Mouse (Mus musculus) forebrain, embryonic 10.5 days (tissue): ENCODE data around the gene Miip. TPM values are rescaled to one million over a fixed set of nuclear protein-coding genes. Genes with fewer than 3 reads are reported as not detected.

Experiments
- DNase-seq: peaks from one replicate; pipeline ENCODE4 v3.0.0-alpha.2; 2017; ENCODE audit warnings: low spot score; ENCODE audit errors: extremely low spot score
- H3K27ac ChIP-seq: fragments of 300-500 bp; sonication (generic); 2 replicates; pipeline ENCODE4 v1.5.1; 2016; ENCODE audit warnings: mild to moderate bottlenecking
- H3K27me3 ChIP-seq: fragments of 300-500 bp; sonication (generic); 2 replicates; pipeline ENCODE4 v1.6.1; 2016; ENCODE audit warnings: mild to moderate bottlenecking; ENCODE audit not compliant: poor library complexity, severe bottlenecking
- H3K36me3 ChIP-seq: fragments of 300-500 bp; sonication (generic); replicated peaks from 2 replicates; pipeline ENCODE4 v1.6.1; 2016; ENCODE audit warnings: mild to moderate bottlenecking, moderate library complexity
- H3K4me1 ChIP-seq: fragments of 300-500 bp; sonication (generic); 2 replicates; pipeline ENCODE4 v1.6.1; 2016
- H3K4me3 ChIP-seq: fragments of 300-500 bp; sonication (generic); 2 replicates; pipeline ENCODE4 v1.5.1; 2016; ENCODE audit warnings: mild to moderate bottlenecking, moderate library complexity
- H3K9me3 ChIP-seq: fragments of 300-500 bp; sonication (generic); 2 replicates; pipeline ENCODE4 v1.6.1; 2016; ENCODE audit warnings: mild to moderate bottlenecking, moderate library complexity
- WGBS: fragments of 180-500 bp; shearing (Covaris S2); methylation state at CpG from one replicate; pipeline ENCODE4 v1.1.7; 2016; 5-methylcytosine and 5-hydroxymethylcytosine counted together
- polyA plus RNA-seq: library from polyadenylated mRNA; unstranded; fragments of >200 nt; fragmentation: Nextera tagmentation; extraction: Ambion mirVana; gene quantifications from 2 replicates; pipeline ENCODE4 v1.2.1, GENCODE M21; 2016

Miip gene
- polyA plus RNA-seq = 70.1 and 73.4 TPM in 2 replicates

DNA sequence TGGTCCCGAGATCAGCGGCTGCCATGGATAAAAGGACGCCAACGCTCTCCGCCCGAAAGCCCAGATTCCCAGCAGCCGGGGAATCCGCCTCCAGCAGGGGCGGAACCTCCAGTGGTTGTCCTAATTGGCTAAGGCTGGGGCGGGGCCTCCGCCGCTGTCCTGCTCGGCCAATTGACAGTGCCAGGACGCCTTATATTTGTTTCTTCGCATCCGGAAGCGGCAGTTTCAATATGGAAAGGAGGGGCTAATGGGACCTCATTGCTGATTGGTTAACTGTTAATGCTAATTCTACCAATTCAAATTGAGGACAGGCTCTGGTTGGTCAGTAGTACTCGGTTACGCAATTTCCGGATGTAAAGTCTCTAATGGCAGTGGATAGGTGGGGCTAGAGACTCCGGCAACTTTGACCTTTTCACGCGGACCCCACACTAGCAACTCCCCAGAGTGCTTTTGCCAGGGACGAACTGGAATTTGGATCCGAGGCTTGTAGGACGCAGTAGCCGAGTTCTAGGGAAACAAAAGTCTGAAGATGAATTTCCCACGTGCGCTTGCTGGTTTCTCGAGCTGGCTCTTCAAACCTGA lies at the start of gene Miip, which contains the start of gene Fv1:
Miip (minus strand) TSS at position 367 of the 582 bp plus-strand sequence.
Fv1 (plus strand) TSS at position 530 of the 582 bp plus-strand sequence.
- peak; percentile 94 for DNase-seq
- Histone ChIP-seq H3K27ac (peak within 1 kb of the TSS; percentile 92), H3K27me3 (no peaks in the 10 kb centered on the region), H3K4me1 (peaks cover 33% of the 10 kb centered on the region), H3K4me3 (peak within 1 kb of the TSS; percentile 85), H3K9me3 (peaks cover 3% of the 10 kb centered on the region; the same call in 1 of the 2 replicates), H3K36me3 (peaks cover 62% of the 10 kb centered on the region)
- WGBS = under 1% methylated on average over 30 of the region's 30 CpGs

DNA sequence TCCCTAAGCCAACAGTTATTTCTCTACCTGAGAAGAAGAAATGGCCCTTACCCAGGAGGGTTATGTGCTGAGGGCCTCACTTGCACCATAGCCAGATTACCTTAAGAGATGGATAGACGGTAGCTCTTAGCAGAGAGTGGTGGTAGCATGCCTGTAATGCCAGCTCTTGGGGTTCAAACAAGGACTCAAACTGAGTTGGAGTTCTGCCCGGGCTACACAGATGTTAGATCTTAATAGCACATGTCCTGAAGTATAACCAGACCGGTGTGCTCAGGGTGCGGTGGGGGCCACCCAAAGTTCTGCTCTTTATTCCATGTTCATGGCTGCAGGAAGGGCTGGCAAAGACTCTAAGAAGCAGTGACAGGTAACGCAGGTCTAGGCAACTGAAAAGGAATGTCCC lies 40.9 kb upstream of the Miip start:
- H3K36me3 ChIP-seq = peaks cover 26% of the 10 kb centered on the region
- 95% methylated on average over 5 of the region's 5 CpGs for WGBS
- no peak overlapping the region for H3K27ac ChIP-seq
- H3K4me1 ChIP-seq = peaks cover 9% of the 10 kb centered on the region
- H3K9me3 ChIP-seq = no peaks in the 10 kb centered on the region
- H3K27me3 ChIP-seq = no peaks in the 10 kb centered on the region
- no peak for DNase-seq
- H3K4me3 ChIP-seq = no peak overlapping the region

DNA sequence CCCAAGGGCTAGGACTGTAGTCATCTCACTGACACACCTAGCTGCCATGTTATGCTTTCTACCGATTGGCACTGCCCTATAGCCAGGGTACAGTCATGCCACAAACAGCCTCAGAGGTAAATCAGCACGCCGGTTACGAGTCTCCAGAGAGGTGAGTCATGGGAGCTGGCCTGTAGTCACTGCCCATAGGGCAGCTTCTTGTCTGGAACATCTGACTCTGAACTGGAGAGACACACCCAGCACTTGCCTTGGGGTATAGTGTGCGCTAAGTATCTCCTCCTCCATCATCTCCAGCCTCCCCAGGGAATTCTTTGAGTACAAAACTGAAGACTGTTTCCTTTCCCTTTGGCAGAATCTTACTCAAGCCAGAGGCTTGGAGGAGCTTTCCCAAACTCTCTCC lies 37.6 kb upstream of the Miip start:
- Histone ChIP-seq H3K36me3 (peaks cover 26% of the 10 kb centered on the region), H3K4me1 (peaks cover 20% of the 10 kb centered on the region), H3K27me3 (no peaks in the 10 kb centered on the region), H3K9me3 (no peaks in the 10 kb centered on the region), H3K4me3 (no peak overlapping the region), H3K27ac (no peak overlapping the region)
- no peak for DNase-seq
- 85% methylated on average over 5 of the region's 5 CpGs for WGBS

DNA sequence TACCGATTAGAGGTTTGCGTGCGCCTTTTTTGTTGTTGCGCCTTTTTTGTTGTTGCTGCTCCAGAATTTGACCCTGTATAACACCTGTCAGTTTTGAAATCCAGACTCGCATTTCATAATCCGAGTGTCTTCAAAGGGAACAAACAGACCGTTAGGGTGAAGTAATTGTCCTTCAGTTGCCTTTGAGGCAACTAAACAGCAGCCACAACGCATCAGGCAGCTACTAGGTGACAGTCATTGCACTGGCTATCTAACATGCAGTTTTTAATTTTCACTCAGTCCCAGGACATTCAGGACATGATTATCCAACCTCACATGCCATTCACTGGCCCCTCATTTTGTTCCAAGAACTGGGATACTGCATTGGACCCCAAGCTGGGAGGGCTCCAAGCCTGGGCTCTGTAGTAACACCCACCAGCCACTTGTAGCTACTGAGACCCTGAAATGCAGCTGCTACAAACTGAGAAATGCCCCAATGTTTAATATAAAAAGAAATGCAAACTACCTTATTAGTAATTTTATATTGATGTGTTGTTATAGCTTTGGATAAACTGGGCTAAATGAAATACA lies 36.6 kb upstream of the Miip start:
- Histone ChIP-seq H3K27me3 (no peaks in the 10 kb centered on the region), H3K36me3 (peaks cover 32% of the 10 kb centered on the region), H3K9me3 (no peaks in the 10 kb centered on the region), H3K4me1 (peaks cover 20% of the 10 kb centered on the region), H3K27ac (peak overlapping the region; percentile 99), H3K4me3 (peak overlapping the region; percentile 93)
- DNase-seq = no peak
- WGBS = 3% methylated on average over 8 of the region's 8 CpGs

DNA sequence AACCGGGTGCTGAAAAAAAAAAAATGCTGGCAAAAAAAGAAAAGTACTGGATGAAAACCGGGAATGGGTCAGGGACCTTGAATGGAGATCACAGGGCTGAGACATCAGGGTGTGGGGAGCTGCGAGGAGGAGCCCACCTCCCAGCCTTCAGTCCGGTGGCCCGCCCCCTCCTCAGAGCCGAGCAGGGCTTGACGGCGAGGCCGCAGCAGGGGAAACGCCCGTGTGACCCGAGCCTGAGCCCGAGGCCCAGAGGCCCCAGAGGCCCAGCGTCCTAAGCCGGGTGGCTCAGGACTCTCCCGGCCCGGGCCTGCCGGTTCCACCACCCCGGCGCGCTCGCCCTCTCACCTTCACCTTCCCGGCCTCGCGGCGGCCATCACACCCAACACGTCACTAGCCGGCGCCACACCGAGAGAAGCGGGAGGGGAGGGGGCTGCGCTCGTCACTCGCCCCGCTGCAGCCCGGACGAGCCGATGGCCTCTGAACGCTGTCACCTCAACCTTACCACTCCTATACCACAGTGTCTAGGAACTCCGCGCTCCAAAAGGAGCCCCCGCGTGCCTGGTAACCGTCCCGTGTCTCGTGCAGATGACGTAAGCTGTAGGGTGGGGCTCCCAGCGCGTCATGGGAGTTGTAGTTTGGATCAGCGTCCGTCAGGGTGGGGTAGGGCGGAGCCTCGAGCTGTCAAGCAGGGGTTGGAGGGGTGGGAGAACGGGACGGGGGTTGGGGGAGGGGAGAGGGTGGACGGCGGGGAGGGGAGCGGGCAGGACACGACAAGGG lies 35.9 kb upstream of the Miip start, which contains the start of gene Mfn2:
Mfn2 (minus strand) TSS at position 392 of the 777 bp plus-strand sequence.
- WGBS = under 1% methylated on average over 56 of the region's 59 CpGs

DNA sequence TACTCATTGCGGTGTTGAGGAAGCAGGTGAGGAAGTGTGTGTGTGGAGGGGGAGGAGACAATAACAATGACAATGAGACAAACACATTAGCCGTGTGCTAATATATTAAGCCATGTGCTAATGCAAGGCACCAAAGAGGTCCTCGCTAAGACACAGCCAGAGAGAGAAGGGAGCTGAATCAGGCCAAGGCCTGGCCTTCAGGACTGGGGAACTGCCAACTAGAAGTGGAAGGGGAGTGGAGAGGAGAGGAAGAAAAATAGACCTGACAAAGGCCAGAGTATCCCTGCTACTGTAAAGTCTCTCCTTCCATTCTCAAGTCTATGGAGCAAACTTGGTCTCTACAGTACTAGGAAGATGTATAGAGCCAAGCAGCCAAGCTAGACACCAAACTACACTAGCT lies 35.0 kb upstream of the Miip start:
- 82% methylated on average over 3 of the region's 3 CpGs for WGBS
- no peak for DNase-seq
- peak overlapping the region; percentile 93 for H3K4me3 ChIP-seq
- H3K9me3 ChIP-seq = no peaks in the 10 kb centered on the region
- H3K4me1 ChIP-seq = peaks cover 20% of the 10 kb centered on the region
- H3K27me3 ChIP-seq = no peaks in the 10 kb centered on the region
- no peak overlapping the region for H3K27ac ChIP-seq
- peaks cover 45% of the 10 kb centered on the region for H3K36me3 ChIP-seq

More for the DNA sequence above, 35.9 kb upstream of the Miip start, which contains the start of gene Mfn2:
- no peaks in the 10 kb centered on the region for H3K9me3 ChIP-seq
- peak; percentile 92 for DNase-seq
- no peaks in the 10 kb centered on the region for H3K27me3 ChIP-seq
- peaks cover 36% of the 10 kb centered on the region for H3K36me3 ChIP-seq
- H3K4me1 ChIP-seq = peaks cover 20% of the 10 kb centered on the region
- H3K4me3 ChIP-seq = peak within 1 kb of the TSS; percentile 93
- H3K27ac ChIP-seq = peak within 1 kb of the TSS; percentile 99

DNA sequence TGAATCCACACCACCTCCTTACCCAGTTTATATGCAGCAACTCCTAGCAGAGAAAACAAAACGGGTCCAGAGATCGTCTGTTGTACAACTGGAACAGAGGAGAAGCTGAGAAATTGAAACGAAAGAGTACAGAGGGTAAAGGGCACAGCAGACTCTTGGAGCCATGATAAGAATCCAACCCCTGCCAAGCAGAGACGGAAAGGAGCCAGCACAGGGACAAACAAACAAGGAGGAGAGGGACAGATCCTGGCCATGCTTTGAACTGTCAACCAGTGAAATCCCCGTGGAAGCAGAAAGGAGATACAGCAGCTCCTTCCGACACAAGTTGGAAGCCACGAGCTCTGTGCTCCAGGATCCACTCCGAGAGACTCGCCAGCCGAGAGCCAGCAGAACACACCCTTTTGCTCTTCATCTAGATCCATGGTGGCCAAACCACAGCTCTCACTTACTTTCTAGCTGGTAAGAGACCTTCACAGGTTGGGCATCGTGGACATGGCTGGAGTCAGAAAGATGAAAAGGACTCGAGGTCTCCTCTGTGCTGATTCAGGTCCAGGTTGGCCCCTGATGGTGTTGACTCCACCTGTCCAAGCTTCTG lies 34.4 kb upstream of the Miip start:
- Histone ChIP-seq H3K9me3 (no peaks in the 10 kb centered on the region), H3K4me1 (peaks cover 20% of the 10 kb centered on the region), H3K36me3 (peaks cover 51% of the 10 kb centered on the region), H3K27ac (no peak overlapping the region), H3K4me3 (peak overlapping the region; percentile 93; the same call in 1 of the 2 replicates), H3K27me3 (no peaks in the 10 kb centered on the region)
- WGBS = 90% methylated on average over 12 of the region's 12 CpGs
- no peak for DNase-seq

DNA sequence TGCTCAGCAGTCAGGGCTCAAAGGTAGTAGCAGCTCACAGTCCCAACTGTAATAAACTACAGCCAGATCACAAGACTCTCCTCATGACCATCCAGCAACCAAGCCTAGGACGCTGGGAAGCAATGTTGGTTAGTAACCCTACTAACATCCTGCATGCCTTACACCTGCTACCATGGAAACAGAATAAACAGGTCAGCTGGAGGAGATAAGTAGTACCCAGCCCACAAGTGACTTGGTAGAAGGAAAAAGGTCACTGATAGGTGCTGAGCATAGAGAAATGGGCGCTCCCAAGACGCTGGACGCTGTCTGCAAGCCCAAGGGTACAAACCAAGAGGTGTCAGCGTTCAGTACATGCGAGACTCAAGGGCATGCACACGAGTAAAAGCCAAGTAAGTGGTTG lies 31.8 kb upstream of the Miip start:
- peaks cover 76% of the 10 kb centered on the region for H3K36me3 ChIP-seq
- no peaks in the 10 kb centered on the region for H3K9me3 ChIP-seq
- H3K4me3 ChIP-seq = no peak overlapping the region
- no peak for DNase-seq
- H3K27me3 ChIP-seq = no peaks in the 10 kb centered on the region
- peaks cover 19% of the 10 kb centered on the region for H3K4me1 ChIP-seq
- 96% methylated on average over 7 of the region's 7 CpGs for WGBS
- no peak overlapping the region for H3K27ac ChIP-seq

DNA sequence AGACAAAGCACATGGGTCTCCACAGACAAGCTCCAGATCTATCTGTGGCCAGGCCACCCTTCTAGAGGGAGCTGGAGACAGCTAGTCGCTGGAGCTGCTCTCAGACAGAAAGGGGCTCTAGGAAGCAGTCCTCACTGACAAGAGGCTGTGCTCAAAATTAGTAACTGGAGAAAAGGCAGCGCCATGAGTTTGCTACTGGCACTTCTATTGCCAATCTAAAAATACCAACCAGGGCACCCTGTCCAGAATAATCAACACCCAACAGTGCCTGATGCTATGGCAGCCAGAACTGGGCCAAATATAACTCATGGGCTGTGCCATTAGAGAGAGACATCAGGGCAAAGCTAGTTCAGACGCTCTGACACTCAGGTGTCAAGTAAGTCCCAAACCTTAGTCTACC lies 28.7 kb upstream of the Miip start:
- Histone ChIP-seq H3K36me3 (peaks cover 96% of the 10 kb centered on the region), H3K9me3 (no peaks in the 10 kb centered on the region), H3K27me3 (no peaks in the 10 kb centered on the region), H3K4me1 (no peaks in the 10 kb centered on the region), H3K4me3 (no peak overlapping the region), H3K27ac (no peak overlapping the region)
- no peak for DNase-seq
- 89% methylated on average over 3 of the region's 3 CpGs for WGBS

DNA sequence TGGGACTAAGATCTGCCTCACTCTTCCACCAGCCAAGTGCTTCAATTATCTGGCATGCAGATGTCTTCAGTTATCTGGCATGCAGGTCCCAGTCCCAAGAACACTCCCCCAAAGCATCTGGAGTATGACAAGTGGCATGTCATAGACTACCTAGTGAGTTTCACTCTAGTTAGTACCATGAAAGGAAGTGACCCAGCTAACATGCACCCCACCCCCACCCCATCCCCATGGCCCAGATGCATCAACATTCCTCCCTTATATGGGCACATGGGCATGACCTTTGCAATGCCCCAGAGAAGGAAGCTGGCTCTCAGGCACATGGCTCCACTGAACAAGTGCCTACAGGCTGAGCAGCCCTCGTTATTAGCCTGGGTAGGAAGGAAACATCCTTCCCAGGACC lies 27.8 kb upstream of the Miip start:
- Histone ChIP-seq H3K27me3 (no peaks in the 10 kb centered on the region), H3K9me3 (no peaks in the 10 kb centered on the region), H3K36me3 (peaks cover 97% of the 10 kb centered on the region), H3K4me1 (no peaks in the 10 kb centered on the region), H3K4me3 (no peak overlapping the region), H3K27ac (no peak overlapping the region)
- 89% methylated on average over 1 of the region's 1 CpGs for WGBS
- DNase-seq = no peak

DNA sequence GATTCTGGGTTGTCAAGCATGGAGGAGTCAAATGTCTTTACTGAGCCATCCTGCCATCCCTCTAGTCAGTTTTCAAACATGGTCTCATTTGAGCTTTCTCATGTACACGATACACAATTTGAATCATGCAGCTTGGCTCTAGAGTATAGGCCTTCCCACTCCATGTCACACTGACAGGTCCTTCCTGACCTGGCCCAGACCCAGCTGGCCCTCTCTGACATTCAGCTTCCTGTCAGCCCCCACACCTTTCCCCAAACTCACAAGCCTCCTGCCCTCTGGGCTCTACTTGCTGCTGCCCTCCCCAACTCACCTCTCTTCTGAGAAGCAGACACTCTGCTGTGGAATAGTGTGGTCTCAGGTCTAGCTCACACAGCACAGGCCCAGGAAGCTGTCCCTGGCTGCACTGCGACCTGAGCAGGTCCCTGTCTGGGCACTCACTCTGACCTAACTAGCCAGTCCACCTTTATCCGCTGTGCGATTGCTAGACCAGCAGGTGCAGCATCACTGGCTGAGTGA lies 27.3 kb upstream of the Miip start:
- H3K27ac ChIP-seq = no peak overlapping the region
- no peaks in the 10 kb centered on the region for H3K4me1 ChIP-seq
- H3K4me3 ChIP-seq = no peak overlapping the region
- H3K9me3 ChIP-seq = no peaks in the 10 kb centered on the region
- H3K27me3 ChIP-seq = no peaks in the 10 kb centered on the region
- no peak for DNase-seq
- peaks cover 99% of the 10 kb centered on the region for H3K36me3 ChIP-seq
- 90% methylated on average over 4 of the region's 4 CpGs for WGBS

DNA sequence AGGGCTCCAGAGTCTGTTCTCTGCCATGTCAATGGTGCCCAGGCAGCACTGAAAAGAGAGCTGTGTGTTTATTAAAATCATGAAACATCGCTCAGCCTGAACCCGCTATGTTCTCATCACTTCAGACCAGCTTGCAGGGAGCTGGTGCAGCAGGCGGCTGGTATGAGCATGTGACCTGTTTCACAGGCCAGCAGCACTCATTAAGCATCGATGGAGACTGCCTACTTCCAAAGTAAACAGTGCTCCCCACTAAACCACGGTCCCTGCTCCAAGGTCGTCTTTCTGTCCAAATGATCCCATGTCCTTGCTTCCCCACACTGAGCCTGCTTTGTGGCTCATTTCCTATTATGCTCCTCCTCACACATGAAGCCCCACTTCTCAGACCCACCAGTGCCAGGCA lies 21.7 kb upstream of the Miip start:
- Histone ChIP-seq H3K4me3 (no peak overlapping the region), H3K36me3 (peaks cover 95% of the 10 kb centered on the region), H3K9me3 (no peaks in the 10 kb centered on the region), H3K27ac (no peak overlapping the region), H3K4me1 (no peaks in the 10 kb centered on the region), H3K27me3 (no peaks in the 10 kb centered on the region)
- 95% methylated on average over 6 of the region's 6 CpGs for WGBS
- no peak for DNase-seq
